Mouse (Mus musculus): Measurements from ENCODE around the gene Traf4. TPM values are rescaled to one million over a fixed set of nuclear protein-coding genes. Genes with fewer than 3 reads are reported as not detected.
"Not testable (repeated sequence)": the region's sequence is repeated elsewhere in the genome, so short reads cannot be mapped to it uniquely, and the experiment has no call there.

Gene Traf4
- polyA plus RNA-seq, 1 experiment from 2014 or later, result 101 TPM

DNA sequence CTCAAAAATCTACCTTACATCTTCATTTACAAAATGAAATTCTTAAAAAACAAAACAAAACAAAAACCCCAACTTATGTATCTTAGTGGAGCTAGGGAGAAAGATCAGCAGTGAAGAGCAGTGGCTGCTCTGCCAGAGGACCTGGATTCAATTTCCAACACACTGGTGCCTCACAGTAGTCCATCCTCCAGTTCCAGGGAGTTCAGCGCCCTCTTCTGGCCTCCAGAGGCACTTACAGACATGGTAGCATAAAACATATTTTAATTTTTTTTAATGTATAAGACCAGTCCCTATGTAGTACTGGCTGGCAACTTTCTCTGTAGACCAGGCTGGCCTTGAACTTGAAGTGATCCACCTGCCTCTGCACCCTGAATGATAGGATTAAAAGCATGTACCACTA, 14.2 kb downstream of the Traf4 start:
- H3K27me3 ChIP-seq, result no peaks in the 10 kb centered on the region
- DNase-seq (ENCODE audit: low read depth, low spot score) (no peak), ATAC-seq (no peak)
- TF ChIP-seq CTCF (IDR thresholded peaks at IDR 0.05), result peak; percentile 81
- POLR2A ChIA-PET, result interaction anchor here (1.3 kb wide), 1 partner anchor 107 kb away, joined by 5 read pairs; no protein-coding TSS in a partner anchor
- in situ Hi-C loops (cut with MboI; ENCODE audit: low pct_unique_long_range_greater_than_20kb), result no loop called here
- CTCF ChIA-PET, result interaction anchor here (1.0 to 1.5 kb wide), 4 partner anchors 15 to 36 kb away, joined by 3 to 4 read pairs (median 4); no protein-coding TSS in a partner anchor

DNA sequence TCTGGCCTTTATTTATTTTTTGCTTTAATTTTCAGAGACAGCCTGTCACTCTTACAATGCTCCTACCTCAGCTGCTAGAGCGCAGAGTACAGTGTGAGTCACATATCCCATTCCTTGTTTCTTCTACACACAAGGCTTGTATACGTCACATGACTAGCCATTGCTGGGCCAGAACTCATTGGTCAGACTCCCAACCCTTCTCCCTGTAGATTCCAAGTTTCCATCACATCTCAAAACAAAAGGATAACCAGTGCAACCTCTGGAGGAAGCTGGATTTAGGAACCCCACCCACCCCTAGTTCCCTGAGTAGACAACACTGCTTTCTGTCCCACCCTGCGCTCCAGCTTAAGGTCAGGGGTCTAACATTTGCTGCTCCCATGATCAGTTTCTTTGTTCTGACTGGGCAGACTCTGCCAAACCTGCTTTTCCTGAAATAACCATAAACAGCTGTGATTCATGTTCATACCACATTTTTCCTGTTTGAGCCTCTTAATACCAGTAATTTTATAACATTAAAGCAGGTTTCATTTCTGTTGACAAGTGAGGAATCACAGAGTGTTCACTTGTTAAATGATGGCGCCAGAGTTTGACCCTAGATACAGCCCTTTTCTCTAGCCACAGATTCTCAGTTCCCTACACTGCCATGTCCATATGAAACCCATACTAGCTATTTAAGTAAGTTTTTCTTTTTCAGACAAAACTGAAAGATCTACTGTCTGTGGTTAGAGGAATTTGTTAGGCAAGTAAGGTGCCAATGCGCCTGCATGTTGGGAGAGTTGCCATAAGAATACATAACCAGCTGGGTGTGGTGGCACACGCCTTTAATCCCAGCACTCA, 18.5 kb downstream of the Traf4 start:
- no peak for TF ChIP-seq CTCF (IDR thresholded peaks at IDR 0.05)
- ATAC-seq (no peak), DNase-seq (ENCODE audit: low read depth, low spot score) (no peak)
- ChIA-PET CTCF (interaction anchor here (1.4 to 1.8 kb wide), 2 partner anchors 12 to 30 kb away, joined by 3 to 4 read pairs; no protein-coding TSS in a partner anchor), POLR2A (no interaction called here)
- no peaks in the 10 kb centered on the region for H3K27me3 ChIP-seq
- in situ Hi-C loops (cut with MboI; ENCODE audit: low pct_unique_long_range_greater_than_20kb), result no loop called here

DNA sequence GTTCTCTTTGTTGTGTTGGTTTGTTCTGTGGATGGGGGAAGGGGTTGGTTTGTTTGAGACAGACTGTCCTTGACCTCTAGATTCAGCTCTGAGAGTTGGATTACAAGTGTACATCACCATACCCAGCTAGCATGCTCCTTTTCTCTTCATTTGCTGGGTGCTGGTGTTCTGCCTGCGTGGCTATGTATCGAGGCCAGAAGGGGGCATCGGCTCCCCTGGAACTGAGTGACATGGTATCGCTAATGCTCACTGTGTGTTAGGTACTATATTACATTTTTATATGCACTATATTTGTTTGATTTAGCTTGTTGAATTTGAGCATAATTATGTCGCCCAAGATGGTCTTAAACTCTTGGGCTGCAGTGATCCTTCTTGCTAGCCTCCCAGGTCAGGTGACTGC, 19.2 kb downstream of the Traf4 start:
- ChIA-PET CTCF (interaction anchor here (1.3 to 1.8 kb wide), 3 partner anchors 10 to 31 kb away, joined by 3 to 4 read pairs (median 4); no protein-coding TSS in a partner anchor), POLR2A (no interaction called here)
- ATAC-seq, result no peak
- TF ChIP-seq CTCF (IDR thresholded peaks at IDR 0.05), result no peak
- in situ Hi-C loops (cut with MboI; ENCODE audit: low pct_unique_long_range_greater_than_20kb), result no loop called here
- H3K27me3 ChIP-seq, result no peaks in the 10 kb centered on the region
- no peak for DNase-seq (ENCODE audit: low read depth, low spot score)

DNA sequence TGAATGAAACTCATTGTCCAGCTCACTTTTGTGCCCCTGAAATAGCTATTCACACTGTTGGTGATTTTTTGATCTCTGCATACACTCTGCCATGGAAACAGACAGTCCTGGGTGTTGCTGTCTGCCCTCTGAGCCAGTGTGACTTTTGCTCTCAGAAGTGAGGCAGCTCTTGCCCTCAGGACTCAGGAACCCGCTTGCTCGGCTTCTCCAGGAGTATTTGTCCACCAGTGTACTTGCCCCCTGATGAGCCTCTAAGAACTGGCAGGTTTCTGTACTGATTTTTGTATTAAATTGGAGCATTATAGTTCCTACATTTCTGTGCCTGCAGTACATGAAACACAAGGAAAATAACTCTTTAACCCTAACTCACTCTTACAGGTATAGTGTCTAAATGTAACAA, 21.9 kb downstream of the Traf4 start:
- ChIA-PET CTCF (interaction anchor here (1.0 to 2.1 kb wide), 5 partner anchors 9 to 63 kb away, joined by 3 to 8 read pairs (median 3); partner anchors contain the start of gene Eral1), POLR2A (interaction anchor here (1.0 kb wide), 1 partner anchor 18 kb away, joined by 3 read pairs; no protein-coding TSS in a partner anchor)
- no peaks in the 10 kb centered on the region for H3K27me3 ChIP-seq
- DNase-seq (ENCODE audit: low read depth, low spot score), result no peak
- TF ChIP-seq CTCF (IDR thresholded peaks at IDR 0.05), result no peak
- in situ Hi-C loops (cut with MboI; ENCODE audit: low pct_unique_long_range_greater_than_20kb), result no loop called here
- ATAC-seq, result no peak

DNA sequence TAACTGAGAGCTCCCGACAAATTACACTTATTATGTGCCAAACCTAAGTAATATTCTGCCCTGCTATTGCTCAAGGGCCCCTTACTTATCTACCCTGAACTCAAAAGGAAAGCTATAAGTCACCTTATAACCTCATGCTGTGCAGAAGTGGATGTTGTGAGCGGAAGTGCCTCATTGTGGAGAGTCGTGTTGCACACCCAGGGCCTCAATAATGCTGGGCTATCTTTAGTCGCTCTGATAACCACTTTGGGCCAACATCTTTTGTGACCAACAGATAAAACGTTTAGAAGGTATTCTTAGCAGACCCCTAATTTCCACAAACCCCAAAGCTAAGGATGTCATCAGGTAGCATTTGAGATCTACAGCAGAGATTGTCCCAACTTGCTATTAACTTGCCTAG, 24.7 kb downstream of the Traf4 start:
- DNase-seq (ENCODE audit: low read depth, low spot score) (no peak), ATAC-seq (no peak)
- no peak for TF ChIP-seq CTCF (IDR thresholded peaks at IDR 0.05)
- CTCF ChIA-PET, result interaction anchor here (0.8 kb wide), 1 partner anchor 9 kb away, joined by 3 read pairs; no protein-coding TSS in a partner anchor
- no peaks in the 10 kb centered on the region for H3K27me3 ChIP-seq
- POLR2A ChIA-PET, result no interaction called here
- in situ Hi-C loops (cut with MboI; ENCODE audit: low pct_unique_long_range_greater_than_20kb), result no loop called here

DNA sequence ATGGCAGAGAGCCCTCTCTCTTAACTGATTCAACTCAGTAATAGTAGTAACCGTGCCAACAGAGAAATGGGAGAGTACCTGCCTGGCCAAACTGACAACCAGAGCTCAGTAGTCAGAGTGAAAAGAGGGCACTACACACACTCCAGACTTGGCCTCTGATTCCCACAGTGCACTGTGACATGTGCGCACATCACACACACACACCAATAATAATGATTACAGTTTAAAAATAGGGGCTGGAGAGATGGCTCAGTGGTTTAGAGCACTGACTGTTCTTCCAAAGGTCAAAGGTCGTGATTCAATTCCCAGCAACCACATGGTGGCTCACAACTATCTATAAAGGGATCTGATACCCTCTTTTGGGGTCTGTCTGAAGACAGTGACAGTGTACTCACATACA, 27.4 kb downstream of the Traf4 start:
- in situ Hi-C loops (cut with MboI; ENCODE audit: low pct_unique_long_range_greater_than_20kb), result no loop called here
- ChIA-PET CTCF (interaction anchor here (1.7 kb wide), 1 partner anchor 13 kb away, joined by 4 read pairs; no protein-coding TSS in a partner anchor), POLR2A (no interaction called here)
- TF ChIP-seq CTCF (IDR thresholded peaks at IDR 0.05), result no peak
- DNase-seq (ENCODE audit: low read depth, low spot score) (no peak), ATAC-seq (no peak)
- H3K27me3 ChIP-seq, result no peaks in the 10 kb centered on the region

DNA sequence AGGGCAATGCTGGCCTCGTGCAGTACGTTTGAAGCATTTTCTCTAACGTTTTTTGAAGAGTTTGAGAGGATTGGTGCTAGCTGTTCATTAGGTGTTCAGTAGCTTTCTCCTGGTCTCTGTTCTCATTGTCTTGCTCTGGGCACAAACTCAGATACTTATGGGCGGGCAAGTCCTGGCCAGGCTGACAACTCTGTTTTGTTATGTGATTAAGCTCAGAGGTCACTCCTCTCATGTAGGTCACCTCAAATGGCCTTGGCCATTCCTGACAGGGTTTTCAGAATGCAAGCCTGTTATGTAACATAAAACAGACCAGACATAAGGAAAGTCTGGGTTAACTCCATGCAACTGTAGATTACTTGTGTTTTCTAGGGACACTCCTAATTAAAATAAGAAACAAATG, 27.8 kb downstream of the Traf4 start:
- ATAC-seq (no peak), DNase-seq (ENCODE audit: low read depth, low spot score) (no peak)
- CTCF ChIA-PET, result interaction anchor here (1.7 kb wide), 1 partner anchor 12 kb away, joined by 4 read pairs; no protein-coding TSS in a partner anchor

DNA sequence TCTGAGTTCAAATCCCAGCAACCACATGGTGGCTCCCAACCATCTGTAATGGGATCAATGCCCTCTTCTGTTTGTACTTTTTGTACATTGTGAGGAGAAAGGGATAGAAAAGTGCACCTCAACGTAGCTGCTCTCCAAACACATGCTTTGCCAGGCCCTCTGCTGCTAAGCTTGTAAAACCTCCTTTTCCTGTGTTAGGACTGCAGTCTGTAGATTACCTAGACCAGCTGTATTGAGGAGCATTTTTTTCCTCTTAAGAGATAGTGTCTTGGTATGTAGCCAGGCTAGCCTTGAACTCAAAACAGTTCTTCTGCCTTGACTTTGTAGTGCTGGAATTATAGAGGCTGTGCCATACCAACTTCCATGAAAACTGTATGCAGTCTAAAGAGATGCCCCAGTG, 29.3 kb downstream of the Traf4 start:
- H3K27me3 ChIP-seq, result no peaks in the 10 kb centered on the region
- CTCF ChIA-PET, result interaction anchor here (0.7 to 1.0 kb wide), 3 partner anchors 9 to 16 kb away, joined by 3 to 4 read pairs (median 4); no protein-coding TSS in a partner anchor
- ATAC-seq (no peak), DNase-seq (ENCODE audit: low read depth, low spot score) (no peak)
- in situ Hi-C loops (cut with MboI; ENCODE audit: low pct_unique_long_range_greater_than_20kb), result no loop called here
- POLR2A ChIA-PET, result no interaction called here
- TF ChIP-seq CTCF (IDR thresholded peaks at IDR 0.05), result no peak

More for the DNA sequence above, 27.8 kb downstream of the Traf4 start:
- in situ Hi-C loops (cut with MboI; ENCODE audit: low pct_unique_long_range_greater_than_20kb), result no loop called here
- no peaks in the 10 kb centered on the region for H3K27me3 ChIP-seq
- no peak for TF ChIP-seq CTCF (IDR thresholded peaks at IDR 0.05)
- POLR2A ChIA-PET, result no interaction called here

DNA sequence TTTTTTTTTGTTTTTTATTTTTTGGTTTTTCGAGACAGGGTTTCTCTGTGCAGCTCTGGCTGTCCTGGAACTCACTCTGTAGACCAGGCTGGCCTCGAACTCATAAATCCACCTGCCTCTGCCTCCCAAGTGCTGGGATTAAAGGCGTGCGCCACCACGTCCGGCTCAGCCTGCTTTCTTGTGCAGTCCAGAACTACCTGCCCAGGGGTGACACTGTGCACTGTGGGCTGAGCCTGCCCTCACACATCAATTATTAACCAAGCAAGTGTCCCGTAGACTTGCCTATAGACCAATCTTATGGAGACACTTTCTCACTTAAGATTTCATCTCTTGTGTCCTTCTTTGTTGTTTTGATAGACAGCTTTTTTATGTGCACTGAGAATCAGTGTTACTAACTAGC, 30.1 kb downstream of the Traf4 start:
- not testable (repeated sequence) for ATAC-seq

DNA sequence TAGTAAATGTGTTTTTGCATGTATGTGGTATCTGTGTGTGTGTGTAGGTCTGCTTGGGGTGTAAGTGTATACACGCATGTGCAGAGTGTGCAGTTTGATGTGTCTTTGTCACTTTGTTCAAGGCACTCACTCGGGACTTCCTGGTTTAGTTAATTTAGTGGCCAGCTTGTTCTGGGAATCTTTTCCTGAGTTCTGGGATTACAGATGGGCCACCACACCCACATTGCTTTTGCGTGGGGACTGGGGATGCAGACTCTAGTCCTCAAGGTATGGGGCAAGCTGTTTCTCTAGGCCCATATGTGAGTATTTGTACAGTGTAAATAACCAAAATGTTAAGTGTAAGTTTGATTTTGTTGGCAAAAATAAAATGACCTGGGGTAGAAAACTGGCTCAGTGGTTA, 31.0 kb downstream of the Traf4 start:
- POLR2A ChIA-PET, result no interaction called here
- ATAC-seq (no peak), DNase-seq (ENCODE audit: low read depth, low spot score) (no peak)
- CTCF ChIA-PET, result interaction anchor here (0.7 to 2.0 kb wide), 4 partner anchors 9 to 15 kb away, joined by 3 to 8 read pairs (median 6); no protein-coding TSS in a partner anchor
- in situ Hi-C loops (cut with MboI; ENCODE audit: low pct_unique_long_range_greater_than_20kb), result no loop called here
- H3K27me3 ChIP-seq, result no peaks in the 10 kb centered on the region
- no peak for TF ChIP-seq CTCF (IDR thresholded peaks at IDR 0.05)

More for the DNA sequence above, 30.1 kb downstream of the Traf4 start:
- CTCF ChIA-PET, result interaction anchor here (1.0 kb wide), 1 partner anchor 14 kb away, joined by 3 read pairs; no protein-coding TSS in a partner anchor
- DNase-seq (ENCODE audit: low read depth, low spot score); POLR2A ChIA-PET; in situ Hi-C loops (cut with MboI; ENCODE audit: low pct_unique_long_range_greater_than_20kb); H3K27me3 ChIP-seq: not testable (repeated sequence)

DNA sequence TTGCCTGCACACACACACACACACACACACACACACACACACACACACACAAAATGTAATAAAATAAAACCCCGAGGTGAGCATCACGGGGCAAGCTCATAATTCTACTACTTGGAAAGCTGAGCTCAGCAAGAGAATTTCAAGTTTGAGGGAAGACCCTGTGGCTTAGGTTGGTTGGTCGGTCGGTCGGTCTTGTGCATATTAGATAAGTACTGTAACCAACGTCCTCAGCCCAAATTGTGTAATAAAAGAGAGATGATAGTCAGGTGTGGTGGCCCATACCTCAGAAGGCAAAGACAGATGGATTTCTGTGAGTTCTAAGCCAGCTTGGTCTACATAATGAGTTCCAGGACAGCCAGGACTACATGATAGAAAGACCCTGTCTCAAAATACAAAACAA, 31.5 kb downstream of the Traf4 start:
- POLR2A ChIA-PET, result interaction anchor here (1.0 kb wide), 1 partner anchor 10 kb away, joined by 3 read pairs; no protein-coding TSS in a partner anchor
- TF ChIP-seq CTCF (IDR thresholded peaks at IDR 0.05), result no peak
- DNase-seq (ENCODE audit: low read depth, low spot score), result no peak
- in situ Hi-C loops (cut with MboI; ENCODE audit: low pct_unique_long_range_greater_than_20kb), result no loop called here
- CTCF ChIA-PET, result interaction anchor here (0.7 to 2.0 kb wide), 4 partner anchors 9 to 16 kb away, joined by 3 to 8 read pairs (median 6); no protein-coding TSS in a partner anchor
- H3K27me3 ChIP-seq, result no peaks in the 10 kb centered on the region
- no peak for ATAC-seq
